Mouse (Mus musculus): ENCODE data around the gene Sncg.

- no peak for TF ChIP-seq POLR2A (IDR thresholded peaks at IDR 0.05; ENCODE audit: insufficient read depth, low read depth, low read length)
- TF ChIP-seq CTCF (IDR thresholded peaks at IDR 0.05) = no peak
- no peak for TF ChIP-seq EP300 (IDR thresholded peaks at IDR 0.05; ENCODE audit: insufficient read depth, low read depth, low read length)
Observed at GRCm38 (mm10) chr14:34341993-34342392, 32.6 kb downstream of the Sncg start.
